Mouse (Mus musculus): Measurements from ENCODE around the gene Arfgap3. TPM values are rescaled to one million over a fixed set of nuclear protein-coding genes. Genes with fewer than 3 reads are reported as not detected.

Gene Arfgap3
- polyA plus RNA-seq, 2 experiments: 10.1 to 15.3 TPM

GRCm38 (mm10) chr15:83265269-83265668 is 84.8 kb downstream of the Arfgap3 start:
- no peaks in the 10 kb centered on the region for H3K27me3 ChIP-seq (ENCODE audit: control insufficient read depth, insufficient read depth, low read length)
- WGBS (ENCODE audit: insufficient replicate concordance): 0% methylated on average over 1 of the region's 1 CpGs
- H3K9me3 ChIP-seq (ENCODE audit: control insufficient read depth, low read length): no peaks in the 10 kb centered on the region
- no peak overlapping the region for H3K4me3 ChIP-seq (ENCODE audit: insufficient read depth in 1 of 2, low read depth in 2 of 2, low read length in 2 of 2)
- H3K4me2 ChIP-seq (ENCODE audit: low read depth): no peak overlapping the region
- no peak overlapping the region for H3K9ac ChIP-seq (replicated peaks)
- no peaks in the 10 kb centered on the region for H3K4me1 ChIP-seq (replicated peaks; ENCODE audit: control insufficient read depth in 2 of 2, insufficient read depth in 2 of 2, low read length in 1 of 2)
- ATAC-seq (ENCODE audit: insufficient read depth) (no peak), DNase-seq (ENCODE audit: low read depth in 3 of 3, low spot score in 3 of 3) (no peak)
- TF ChIP-seq CTCF (IDR thresholded peaks at IDR 0.05; ENCODE audit: low read depth): no peak
- no peak for TF ChIP-seq EP300 (IDR thresholded peaks at IDR 0.05; ENCODE audit: low read depth)
- no peaks in the 10 kb centered on the region for H3K36me3 ChIP-seq (replicated peaks; ENCODE audit: control insufficient read depth, insufficient read depth, low read depth)
- H3K27ac ChIP-seq: no peak overlapping the region

GRCm38 (mm10) chr15:83263405-83263804 is 86.6 kb downstream of the Arfgap3 start:
- ATAC-seq (ENCODE audit: insufficient read depth): no peak
- no peak overlapping the region for H3K9ac ChIP-seq (replicated peaks)
- DNase-seq (ENCODE audit: low read depth in 3 of 3, low spot score in 3 of 3): no peak
- H3K4me2 ChIP-seq (ENCODE audit: low read depth): no peak overlapping the region
- H3K4me1 ChIP-seq (replicated peaks; ENCODE audit: control insufficient read depth in 2 of 2, insufficient read depth in 2 of 2, low read length in 1 of 2): no peaks in the 10 kb centered on the region
- no peaks in the 10 kb centered on the region for H3K9me3 ChIP-seq (ENCODE audit: control insufficient read depth, low read length)
- 52% methylated on average over 5 of the region's 5 CpGs for WGBS (ENCODE audit: insufficient replicate concordance)
- H3K27me3 ChIP-seq (ENCODE audit: control insufficient read depth, insufficient read depth, low read length): no peaks in the 10 kb centered on the region
- H3K4me3 ChIP-seq (ENCODE audit: insufficient read depth in 1 of 2, low read depth in 2 of 2, low read length in 2 of 2): no peak overlapping the region
- TF ChIP-seq CTCF (IDR thresholded peaks at IDR 0.05; ENCODE audit: low read depth): no peak
- no peak for TF ChIP-seq EP300 (IDR thresholded peaks at IDR 0.05; ENCODE audit: low read depth)
- H3K27ac ChIP-seq: no peak overlapping the region
- H3K36me3 ChIP-seq (replicated peaks; ENCODE audit: control insufficient read depth, insufficient read depth, low read depth): no peaks in the 10 kb centered on the region

GRCm38 (mm10) chr15:83257906-83258305 is 92.1 kb downstream of the Arfgap3 start:
- no peak overlapping the region for H3K9ac ChIP-seq (replicated peaks)
- H3K36me3 ChIP-seq (replicated peaks; ENCODE audit: control insufficient read depth, insufficient read depth, low read depth): no peaks in the 10 kb centered on the region
- DNase-seq (ENCODE audit: low read depth in 3 of 3, low spot score in 3 of 3) (no peak), ATAC-seq (ENCODE audit: insufficient read depth) (no peak)
- TF ChIP-seq EP300 (IDR thresholded peaks at IDR 0.05; ENCODE audit: low read depth) (no peak), CTCF (IDR thresholded peaks at IDR 0.05; ENCODE audit: low read depth) (no peak)
- peaks cover 0 to 7% of the 10 kb centered on the region in 2 experiments; a peak in 3 of 4 replicates for H3K4me1 ChIP-seq (replicated peaks; ENCODE audit: control insufficient read depth in 2 of 2, insufficient read depth in 2 of 2, low read length in 1 of 2)
- no peak overlapping the region for H3K4me3 ChIP-seq (ENCODE audit: insufficient read depth in 1 of 2, low read depth in 2 of 2, low read length in 2 of 2)
- peaks cover under 1% of the 10 kb centered on the region; the same call in 1 of the 2 replicates for H3K27me3 ChIP-seq (ENCODE audit: control insufficient read depth, insufficient read depth, low read length)
- 68% methylated on average over 13 of the region's 13 CpGs for WGBS (ENCODE audit: insufficient replicate concordance)
- H3K9me3 ChIP-seq (ENCODE audit: control insufficient read depth, low read length): no peaks in the 10 kb centered on the region; the same call in 1 of the 2 replicates
- H3K27ac ChIP-seq: no peak overlapping the region
- no peak overlapping the region for H3K4me2 ChIP-seq (ENCODE audit: low read depth)

- Histone ChIP-seq H3K36me3 (replicated peaks; ENCODE audit: control insufficient read depth, insufficient read depth, low read depth) (no peaks in the 10 kb centered on the region), H3K4me1 (replicated peaks; ENCODE audit: control insufficient read depth in 2 of 2, insufficient read depth in 2 of 2, low read length in 1 of 2) (peaks cover 0 to 7% of the 10 kb centered on the region in 2 experiments; a peak in 3 of 4 replicates), H3K4me2 (ENCODE audit: low read depth) (no peak overlapping the region), H3K4me3 (ENCODE audit: insufficient read depth in 1 of 2, low read depth in 2 of 2, low read length in 2 of 2) (no peak overlapping the region), H3K27ac (no peak overlapping the region), H3K9me3 (ENCODE audit: control insufficient read depth, low read length) (no peaks in the 10 kb centered on the region; the same call in 1 of the 2 replicates), H3K9ac (replicated peaks) (no peak overlapping the region), H3K27me3 (ENCODE audit: control insufficient read depth, insufficient read depth, low read length) (peaks cover 15% of the 10 kb centered on the region)
- 47% methylated on average over 4 of the region's 4 CpGs for WGBS (ENCODE audit: insufficient replicate concordance)
- DNase-seq (ENCODE audit: low read depth in 3 of 3, low spot score in 3 of 3) (no peak), ATAC-seq (ENCODE audit: insufficient read depth) (no peak)
- TF ChIP-seq CTCF (IDR thresholded peaks at IDR 0.05; ENCODE audit: low read depth) (no peak), EP300 (IDR thresholded peaks at IDR 0.05; ENCODE audit: low read depth) (no peak)
Measured at GRCm38 (mm10) chr15:83256491-83256890, 93.6 kb downstream of the Arfgap3 start.

GRCm38 (mm10) chr15:83255944-83256343 is 94.1 kb downstream of the Arfgap3 start:
- Histone ChIP-seq H3K36me3 (replicated peaks; ENCODE audit: control insufficient read depth, insufficient read depth, low read depth) (no peaks in the 10 kb centered on the region), H3K9me3 (ENCODE audit: control insufficient read depth, low read length) (no peaks in the 10 kb centered on the region; the same call in 1 of the 2 replicates), H3K9ac (replicated peaks) (no peak overlapping the region), H3K27ac (no peak overlapping the region), H3K27me3 (ENCODE audit: control insufficient read depth, insufficient read depth, low read length) (peaks cover 20% of the 10 kb centered on the region), H3K4me3 (ENCODE audit: insufficient read depth in 1 of 2, low read depth in 2 of 2, low read length in 2 of 2) (no peak overlapping the region), H3K4me1 (replicated peaks; ENCODE audit: control insufficient read depth in 2 of 2, insufficient read depth in 2 of 2, low read length in 1 of 2) (peaks cover 0 to 7% of the 10 kb centered on the region in 2 experiments; a peak in 3 of 4 replicates), H3K4me2 (ENCODE audit: low read depth) (no peak overlapping the region)
- no peak for DNase-seq (ENCODE audit: low read depth in 3 of 3, low spot score in 3 of 3)
- 63% methylated on average over 7 of the region's 7 CpGs for WGBS (ENCODE audit: insufficient replicate concordance)
- ATAC-seq (ENCODE audit: insufficient read depth): no peak
- TF ChIP-seq EP300 (IDR thresholded peaks at IDR 0.05; ENCODE audit: low read depth) (no peak), CTCF (IDR thresholded peaks at IDR 0.05; ENCODE audit: low read depth) (no peak)

All from liver, embryonic 14.5 days (tissue).